Mouse (Mus musculus): ENCODE data around the gene Slc22a14.
"Not testable (repeated sequence)": the region's sequence is repeated elsewhere in the genome, so short reads cannot be mapped to it uniquely, and the experiment has no call there.

Gene Slc22a14

DNA sequence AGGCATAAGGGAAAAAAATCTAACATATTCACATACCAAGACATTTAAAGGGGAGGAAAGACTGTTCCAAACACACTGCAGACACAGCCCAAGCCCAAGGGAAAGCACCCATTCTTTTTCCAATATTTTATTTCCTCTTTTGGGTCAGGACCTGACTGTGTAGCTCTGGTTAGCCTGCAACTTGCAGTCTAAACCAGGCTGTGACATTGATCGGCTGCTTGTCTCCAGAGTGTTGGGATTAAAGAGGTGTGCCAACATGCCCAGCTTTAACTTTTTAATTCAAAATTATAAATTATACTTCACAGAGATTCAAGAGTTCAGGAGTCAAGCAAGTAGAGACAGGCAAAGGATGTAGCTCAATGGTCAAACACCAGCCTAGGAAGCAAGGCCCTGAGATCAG lies 110.3 kb downstream of the Slc22a14 start:
- no peak for DNase-seq

DNA sequence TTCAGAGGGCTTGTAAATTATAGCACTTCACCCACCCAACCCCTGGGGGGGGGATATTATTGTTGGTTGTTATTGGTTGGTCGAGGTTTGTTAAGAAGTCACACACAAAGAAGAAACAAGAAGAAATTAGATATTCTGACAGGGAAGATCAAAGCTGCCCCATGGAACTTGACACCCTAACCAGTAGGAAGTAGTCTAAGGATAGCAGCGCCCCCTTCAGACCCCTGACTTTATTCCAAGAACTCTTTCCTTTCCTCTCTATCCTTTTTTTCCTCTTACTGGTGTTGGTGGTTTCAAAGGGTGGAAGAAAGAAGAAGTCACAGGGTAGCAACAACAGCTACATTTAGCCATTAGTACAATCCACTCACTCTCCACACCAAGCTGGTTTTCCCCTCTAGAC lies 111.2 kb downstream of the Slc22a14 start:
- DNase-seq: no peak

DNA sequence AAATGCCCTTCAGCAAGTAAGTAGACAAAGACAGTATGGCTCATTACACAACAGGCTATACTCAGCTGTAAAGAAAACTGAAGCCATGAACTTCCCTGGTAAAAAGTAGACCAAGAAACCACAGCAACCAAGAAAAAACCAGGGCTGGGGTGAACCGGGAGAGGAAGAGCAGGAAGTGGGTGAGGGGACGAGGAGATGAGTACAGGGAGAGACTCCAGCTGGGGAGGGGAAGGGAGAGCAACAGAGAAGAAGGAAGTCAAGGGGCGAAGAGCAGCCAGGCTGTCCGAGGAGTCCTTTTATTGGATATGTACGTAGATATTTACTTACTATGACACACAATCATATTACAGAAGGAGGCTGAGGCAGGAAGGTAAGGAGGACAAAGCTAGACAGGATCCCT lies 117.4 kb downstream of the Slc22a14 start:
- DNase-seq: no peak

DNA sequence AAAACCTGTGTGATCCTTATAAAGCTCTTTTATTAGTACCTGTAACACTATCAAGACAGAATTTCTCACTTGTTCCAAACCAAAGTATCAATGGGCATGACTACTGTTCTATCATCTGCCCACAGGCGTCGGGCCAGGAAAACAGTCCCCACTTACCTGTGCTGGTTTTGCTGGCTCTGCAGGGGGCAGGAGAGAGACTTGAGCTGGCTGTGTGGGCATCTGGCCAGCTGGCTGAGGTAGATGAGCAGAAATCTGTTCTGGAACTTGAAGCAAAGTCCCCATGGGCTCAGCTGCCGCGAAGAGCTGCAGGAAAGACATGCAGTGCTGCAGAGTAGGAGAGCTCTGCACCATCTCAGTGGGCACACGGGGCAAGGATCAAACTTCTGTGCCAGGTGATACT lies 118.5 kb downstream of the Slc22a14 start:
- DNase-seq: peak; percentile 42 to 48

DNA sequence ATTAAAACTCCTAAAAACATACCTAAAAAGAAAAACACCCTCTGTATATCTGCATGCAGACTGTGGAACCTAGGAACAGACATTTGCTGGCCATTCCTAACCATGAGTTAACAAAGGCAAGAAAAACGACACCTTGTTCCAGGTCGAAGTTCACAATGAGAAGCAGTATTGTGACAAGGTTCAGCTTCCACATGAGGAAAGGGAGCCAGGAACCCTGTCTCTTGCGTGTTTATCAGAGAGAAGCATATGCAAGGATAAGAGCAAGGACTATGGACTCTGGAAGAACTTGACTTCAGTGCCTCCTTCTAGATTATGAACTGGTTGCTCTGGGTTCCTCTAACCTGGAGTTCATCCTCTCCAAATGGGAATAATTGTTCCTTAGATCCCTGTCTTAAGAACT lies 121.4 kb downstream of the Slc22a14 start:
- no peak for DNase-seq

DNA sequence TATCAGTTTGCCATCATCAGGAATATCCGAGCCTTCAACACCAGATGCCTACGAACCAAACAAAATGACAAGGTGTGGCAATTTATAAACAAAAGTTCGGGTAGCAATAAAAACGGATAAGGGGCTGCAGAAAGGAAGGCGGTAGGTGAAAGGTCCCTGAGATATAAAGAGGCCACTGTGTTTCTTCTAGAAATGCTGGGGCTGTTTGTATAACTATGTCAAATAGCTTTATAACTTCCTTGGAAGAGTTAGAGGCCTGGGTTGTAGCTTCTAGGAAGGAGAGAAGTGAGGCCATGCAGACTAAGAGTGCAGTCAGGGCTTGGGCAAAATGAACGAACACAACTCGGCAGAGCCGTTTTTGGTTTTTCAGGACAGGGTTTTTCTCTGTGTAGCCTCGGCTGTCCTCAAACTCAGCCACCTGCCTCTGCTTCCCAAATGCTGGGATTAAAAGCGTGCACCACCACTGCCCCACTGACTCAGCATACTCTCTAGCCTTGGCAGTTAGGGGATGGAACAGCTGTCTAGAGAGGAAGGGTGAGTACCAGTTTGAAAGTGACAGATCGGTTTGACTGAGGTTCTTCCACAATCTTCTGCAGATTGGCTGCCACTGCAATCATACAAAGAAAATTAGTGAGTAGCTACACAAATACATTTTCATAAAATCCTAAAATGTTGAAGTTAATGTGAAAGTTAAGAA lies 124.0 kb downstream of the Slc22a14 start:
- DNase-seq: no peak

DNA sequence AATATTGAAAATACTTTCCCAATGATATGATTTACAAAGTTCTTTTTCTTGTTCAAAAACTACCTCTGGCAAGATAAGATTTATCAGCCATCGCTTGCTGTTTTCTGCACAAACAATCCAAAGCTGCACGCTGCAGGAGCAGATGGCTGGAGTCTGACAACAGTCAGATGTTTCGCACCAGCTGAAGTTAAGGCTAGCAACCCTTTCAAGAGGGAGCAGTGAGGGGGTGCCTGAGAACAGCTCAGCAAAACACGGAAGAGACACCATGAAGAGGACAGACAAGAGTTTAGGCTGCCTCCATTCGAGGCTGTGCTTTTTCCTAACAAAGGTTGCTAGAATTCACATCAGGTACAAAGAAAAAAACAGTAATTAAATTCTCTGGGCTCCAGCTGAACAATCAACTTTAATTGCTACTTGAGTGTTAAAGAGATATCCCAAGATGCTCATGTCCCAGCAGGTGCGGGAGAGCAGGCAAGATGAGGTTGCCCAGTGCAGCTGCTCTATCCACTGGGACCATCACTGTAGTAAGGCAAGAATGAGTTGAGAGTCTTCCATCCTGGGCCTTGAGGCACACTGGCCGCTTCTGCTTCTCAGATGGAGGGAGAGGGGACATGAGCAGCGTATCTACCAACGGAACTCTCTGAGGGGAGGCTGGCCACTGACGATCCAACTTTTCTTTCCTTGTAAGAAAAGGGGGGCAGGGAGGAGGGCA lies 124.9 kb downstream of the Slc22a14 start:
- no peak for DNase-seq

DNA sequence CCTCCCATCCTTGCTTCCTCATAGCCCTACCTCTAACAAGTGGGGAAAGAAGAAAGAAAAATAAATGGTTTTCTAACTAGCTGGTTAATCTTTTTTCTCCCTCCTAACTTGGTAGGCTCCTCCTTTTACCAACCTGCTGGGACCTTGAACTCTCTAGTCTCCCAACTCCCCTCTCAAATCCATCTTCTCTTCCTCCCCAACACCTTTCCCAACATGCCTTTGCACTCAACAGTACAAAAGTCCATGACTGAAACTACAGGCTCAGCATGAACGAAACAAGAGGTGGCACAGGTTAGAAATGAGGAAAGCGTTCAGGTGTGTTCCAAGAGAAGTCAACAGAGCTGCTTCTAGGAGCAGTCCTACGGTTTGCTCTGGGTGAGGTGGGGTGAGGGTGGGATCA lies 126.1 kb downstream of the Slc22a14 start:
- no peak for DNase-seq

DNA sequence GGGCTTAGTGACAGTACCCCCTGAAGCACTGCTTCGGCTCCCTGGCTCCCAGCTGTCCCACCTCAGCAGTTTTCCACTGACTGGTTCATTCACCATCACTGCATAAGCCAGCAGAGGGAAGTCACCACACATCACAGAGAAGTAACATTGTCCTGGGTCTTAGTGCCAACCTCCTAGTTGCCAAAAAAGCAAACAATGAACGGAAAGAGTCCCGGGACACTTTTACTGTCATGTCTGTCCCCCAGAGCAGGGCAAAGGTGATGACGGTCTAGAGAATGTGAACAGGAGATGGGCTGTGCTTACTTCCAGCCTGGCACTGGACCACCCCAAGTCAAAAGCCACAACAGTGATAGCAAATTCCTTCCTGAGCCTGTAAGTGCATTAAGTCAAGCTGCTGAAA lies 126.6 kb downstream of the Slc22a14 start:
- DNase-seq: no peak

DNA sequence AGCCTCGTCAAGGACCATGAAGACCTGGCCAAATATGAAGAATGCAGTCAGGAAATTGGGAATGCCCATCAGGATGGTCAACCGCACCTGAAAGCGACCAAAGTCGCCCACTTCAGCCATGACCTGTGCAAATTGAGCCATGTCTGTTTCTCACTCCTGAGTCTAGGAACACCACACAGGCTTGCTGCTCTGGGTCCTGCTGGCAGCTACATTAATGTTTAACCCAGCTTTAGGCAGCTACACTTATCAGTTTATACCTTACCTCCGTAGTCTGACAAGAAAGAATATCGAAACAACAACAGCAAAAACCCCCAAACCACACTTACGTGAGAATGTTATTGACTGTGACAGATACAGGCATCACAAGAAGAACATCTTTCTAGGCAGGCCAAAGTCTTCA lies 133.8 kb downstream of the Slc22a14 start:
- no peak for DNase-seq

DNA sequence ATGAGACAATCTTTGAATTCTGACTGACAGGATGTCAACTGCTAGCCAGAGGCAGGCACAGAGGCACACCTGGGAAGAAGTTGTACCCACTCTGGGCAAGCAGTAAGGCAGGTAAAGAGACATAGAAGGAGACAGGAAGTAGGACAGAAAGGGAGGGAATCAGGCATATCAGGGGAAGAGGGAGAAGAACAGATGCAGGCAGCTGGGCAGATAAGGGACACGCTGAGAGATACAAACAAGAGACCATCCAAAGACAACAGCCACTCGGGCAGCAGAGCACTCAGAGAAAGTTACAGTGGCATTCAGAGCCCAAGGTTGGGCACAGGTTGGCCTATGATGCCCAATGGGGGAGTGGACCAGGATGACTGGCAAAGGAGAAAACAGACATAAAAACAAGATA lies 134.5 kb downstream of the Slc22a14 start:
- DNase-seq: no peak

DNA sequence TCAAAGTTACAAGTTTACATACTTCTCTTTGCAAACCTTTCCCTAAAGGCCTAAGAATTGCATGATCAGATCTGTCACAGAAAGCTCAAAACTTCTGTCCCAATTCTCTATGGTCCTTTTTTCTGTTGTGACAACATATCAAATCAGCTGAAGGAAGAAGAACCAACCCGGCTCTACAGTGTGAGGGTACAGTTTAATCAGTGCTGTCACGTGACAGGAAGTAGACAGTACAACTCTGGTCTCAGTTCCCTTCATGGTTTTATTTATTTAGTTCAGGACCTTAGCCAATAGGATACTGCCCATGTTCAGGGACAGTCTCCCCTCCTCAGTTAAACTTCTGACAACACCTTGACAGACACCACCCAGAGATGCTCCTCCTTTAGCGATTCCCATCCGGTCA lies 145.1 kb downstream of the Slc22a14 start:
- DNase-seq: no peak

DNA sequence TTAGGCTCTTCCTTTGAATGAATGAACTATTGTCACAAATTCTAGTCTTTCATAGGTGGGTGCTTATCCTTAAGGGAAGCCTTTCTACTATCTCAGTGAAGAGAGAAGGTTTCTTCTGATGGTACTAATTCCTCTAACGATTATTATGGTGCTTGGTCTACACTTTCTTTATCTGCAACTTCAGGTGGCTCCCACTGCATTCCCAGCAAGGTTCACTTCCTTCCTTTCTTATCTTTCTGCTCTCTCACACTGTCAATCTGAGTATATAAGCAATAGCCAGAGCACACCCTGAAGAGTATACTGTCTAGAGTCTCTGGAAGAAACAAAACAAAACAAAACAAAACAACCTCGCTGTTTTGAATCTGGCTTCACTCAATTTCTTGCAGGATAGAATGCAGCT lies 145.7 kb downstream of the Slc22a14 start:
- DNase-seq: no peak

DNA sequence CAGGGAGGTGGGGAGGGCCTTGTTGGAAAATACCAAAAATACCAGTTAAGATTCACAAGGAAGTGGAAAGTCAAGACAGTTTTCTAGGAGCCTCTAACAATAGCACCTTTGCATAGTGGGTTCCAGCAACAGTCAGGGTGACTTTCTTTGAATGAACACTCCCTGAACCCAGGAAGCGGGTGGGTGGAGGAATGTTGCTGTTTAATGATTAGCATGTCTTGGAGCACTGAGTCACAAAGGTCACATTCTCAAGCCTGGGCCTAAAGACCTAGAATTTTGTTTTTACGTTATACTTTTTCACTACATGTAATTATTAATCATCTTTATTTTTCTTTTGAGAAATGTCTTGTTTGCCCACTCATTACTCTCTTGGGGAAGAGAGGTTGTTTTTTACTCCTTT lies 150.0 kb downstream of the Slc22a14 start:
- not testable (repeated sequence) for DNase-seq

DNA sequence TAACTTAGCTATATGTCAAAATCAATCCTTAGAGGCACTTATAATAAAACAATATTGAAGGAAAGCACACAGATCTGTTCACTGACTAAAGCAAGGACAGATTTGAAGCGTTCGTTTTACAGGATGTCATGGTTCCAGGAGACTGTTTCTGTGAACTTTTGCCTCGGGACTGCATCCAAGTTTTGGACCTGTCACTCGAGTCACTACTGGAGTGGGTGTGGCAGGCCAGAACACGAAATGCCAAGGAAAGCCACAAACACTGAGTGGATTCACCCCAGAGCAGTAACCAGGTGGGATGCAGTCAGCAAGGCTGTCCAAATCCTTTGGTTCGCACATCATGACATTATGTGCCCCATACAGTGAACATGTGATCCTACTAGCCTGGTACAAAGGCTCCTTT lies 150.8 kb downstream of the Slc22a14 start:
- DNase-seq: no peak

DNA sequence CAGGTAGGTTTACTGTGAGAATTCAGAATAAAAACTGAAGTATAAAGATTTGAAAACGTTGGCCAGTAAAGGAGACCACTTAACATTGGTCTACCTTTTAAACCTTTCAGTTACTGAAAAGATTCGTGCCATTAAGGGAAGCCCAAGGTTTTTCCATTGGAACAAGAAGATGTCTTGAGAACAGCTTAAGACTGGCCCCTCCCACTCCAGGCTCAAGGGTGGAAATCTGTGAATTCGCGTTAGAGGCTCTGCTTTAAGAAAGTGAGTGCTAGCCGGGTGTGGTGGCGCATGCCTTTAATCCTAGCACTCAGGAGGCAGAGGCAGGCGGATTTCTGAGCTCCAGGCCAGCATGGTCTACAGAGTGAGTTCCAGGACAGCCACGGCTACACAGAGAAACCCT lies 152.4 kb downstream of the Slc22a14 start:
- DNase-seq: no peak

DNA sequence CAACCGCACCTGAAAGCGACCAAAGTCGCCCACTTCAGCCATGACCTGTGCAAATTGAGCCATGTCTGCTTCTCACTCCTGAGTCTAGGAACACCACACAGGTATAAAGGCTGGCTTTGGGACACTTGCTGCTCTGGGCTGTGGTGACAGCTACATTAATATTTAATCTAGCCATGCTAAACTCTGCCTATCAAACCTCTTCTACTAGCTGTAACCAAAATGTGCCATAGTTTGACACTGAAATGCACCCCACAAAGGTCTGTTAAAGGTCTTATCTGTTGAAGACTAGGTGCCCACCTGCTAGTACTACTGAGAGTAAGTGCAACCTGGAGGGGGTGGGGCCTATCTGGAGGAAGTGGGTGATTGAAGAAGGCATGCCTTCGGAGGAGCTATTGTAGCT lies 156.4 kb downstream of the Slc22a14 start, which contains the start of gene Slc22a13:
TSS of gene Slc22a13 (minus strand) at position 101 of the 400 bp plus-strand sequence.
- no peak for DNase-seq

DNA sequence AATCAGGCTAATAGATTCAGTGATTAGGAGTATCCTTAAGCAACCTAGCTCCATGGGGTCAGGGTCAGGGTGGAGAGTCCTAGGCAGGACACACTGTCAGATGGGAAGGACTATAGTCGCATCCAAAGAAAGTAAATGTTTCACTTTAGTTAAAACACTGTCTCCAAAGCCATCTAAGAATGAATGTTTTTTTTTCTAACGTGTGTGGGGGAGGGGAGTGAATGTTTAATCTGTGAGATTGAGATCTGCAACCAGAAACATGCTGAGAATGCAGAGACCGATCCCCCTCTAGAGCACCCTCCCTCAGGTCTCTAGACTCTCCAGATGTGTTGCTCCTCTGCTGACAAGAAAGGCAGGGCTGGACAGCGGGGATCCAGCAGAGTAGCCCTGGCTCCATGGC lies 158.2 kb downstream of the Slc22a14 start:
- no peak for DNase-seq

DNA sequence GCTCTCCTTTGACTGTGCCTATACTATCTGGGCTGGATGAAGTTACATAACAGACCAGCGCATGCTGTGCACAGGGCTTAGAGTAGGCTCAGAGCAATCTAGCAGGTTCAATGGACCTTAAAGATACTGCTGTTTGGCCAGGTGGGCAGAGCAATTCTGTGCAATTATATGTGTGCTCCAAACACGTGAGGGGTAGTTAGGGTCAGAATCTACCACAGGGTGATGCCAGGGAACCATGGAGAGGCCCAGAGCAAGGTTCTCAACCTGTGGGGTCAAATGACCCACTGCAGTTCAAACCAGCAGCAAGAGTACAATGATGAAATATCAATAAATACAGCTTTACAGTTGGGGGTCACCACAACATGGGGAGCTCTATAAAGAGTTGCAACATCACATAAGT lies 158.7 kb downstream of the Slc22a14 start:
- no peak for DNase-seq

DNA sequence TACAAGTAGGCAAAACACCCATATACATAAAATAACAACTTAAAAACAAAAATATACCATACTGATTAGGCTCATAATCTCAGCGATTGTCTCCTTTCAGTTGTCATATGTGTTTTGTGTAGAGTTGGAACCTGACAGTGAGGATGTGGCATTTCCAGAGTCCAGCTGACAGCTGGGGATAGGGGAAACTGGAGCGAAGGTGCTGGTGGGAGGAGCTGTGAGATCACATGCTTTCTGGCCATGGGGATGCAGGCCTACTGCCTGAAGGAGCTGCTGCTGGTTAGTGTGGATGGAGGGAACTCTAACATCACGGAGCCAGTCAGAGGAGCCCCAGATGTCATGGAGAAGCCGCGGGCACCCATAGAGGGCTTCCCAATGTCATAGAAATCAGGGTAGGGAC lies 159.6 kb downstream of the Slc22a14 start:
- no peak for DNase-seq

DNA sequence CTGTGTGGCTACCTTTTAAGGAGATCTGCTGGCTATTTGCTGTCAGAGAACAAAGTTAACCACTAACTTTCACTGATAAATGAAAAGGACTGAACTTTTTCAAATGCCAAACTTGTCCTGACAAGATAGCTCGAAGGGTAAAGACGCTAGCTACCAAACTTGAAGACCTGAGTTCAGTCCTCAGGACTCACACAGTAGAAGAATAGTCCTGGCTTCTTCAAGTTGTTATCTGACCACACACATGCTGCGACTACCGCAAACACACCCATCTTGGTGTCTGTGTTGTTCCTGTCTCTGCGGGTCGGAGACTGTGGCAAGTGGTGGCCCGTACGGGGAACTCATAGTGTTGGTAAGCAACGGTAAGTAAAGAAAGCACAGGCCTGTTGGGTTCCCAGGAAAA lies 161.7 kb downstream of the Slc22a14 start:
- DNase-seq: no peak

DNA sequence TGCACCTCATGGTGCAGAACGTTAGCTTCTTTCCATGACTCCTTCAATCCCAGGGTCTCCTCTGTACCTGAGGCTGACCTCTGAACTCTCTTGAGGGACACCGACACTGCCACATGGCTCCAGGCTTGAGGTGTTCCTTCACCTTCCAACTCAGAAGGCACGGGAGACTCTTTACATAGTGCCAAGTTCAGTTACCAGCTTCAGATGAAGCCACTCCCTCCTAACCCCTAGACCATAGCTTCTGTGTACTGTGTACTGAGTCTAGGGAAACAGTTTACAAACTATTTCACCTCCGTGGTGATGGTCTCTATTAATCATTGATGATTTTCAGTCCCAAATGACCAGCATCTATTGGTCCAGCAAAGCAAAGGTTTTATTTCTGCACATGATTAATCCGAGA lies 163.7 kb downstream of the Slc22a14 start:
- DNase-seq: no peak

DNA sequence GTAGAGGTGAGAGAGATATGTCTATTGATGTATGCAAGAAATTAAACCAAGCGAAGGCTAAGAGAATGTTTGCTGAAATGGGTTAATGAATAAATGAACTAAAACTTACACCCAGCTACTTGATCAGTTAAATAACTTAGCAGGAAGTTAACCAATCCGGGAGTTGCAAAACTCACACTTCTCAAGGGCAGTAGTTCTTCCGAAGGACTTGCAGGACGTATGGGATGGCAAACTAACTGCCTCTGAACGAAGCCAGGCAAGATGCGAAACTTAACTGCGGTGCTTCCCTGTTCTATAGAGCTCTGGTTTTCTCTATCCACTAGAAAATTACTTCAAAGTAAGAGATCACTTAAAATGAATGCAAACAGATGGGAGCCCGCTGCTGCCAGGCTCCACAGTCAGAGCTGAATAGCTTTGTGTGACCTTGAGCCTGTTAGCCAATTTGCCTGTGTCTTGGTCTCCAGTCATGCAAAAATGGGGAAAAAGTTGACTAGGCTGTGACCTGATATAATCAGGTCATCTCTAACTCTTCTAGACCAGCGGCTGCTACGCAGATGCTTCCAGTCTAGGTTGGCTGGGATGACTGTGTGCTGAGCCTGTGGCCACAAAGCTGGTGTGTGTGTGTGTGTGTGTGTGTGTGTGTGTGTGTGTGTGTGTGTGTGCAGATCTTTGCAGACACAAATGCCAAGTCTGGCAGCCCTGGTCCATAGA lies 166.0 kb downstream of the Slc22a14 start:
- DNase-seq: no peak

Data from cerebellum, adult 18-20 months (tissue).